Mouse (Mus musculus) embryonic facial prominence, embryonic 12.5 days (tissue): ENCODE results near the gene Tmem252. TPM values are rescaled to one million over a fixed set of nuclear protein-coding genes. Genes with fewer than 3 reads are reported as not detected.
"Not testable (repeated sequence)": the region's sequence is repeated elsewhere in the genome, so short reads cannot be mapped to it uniquely, and the experiment has no call there.

Source experiments
- ATAC-seq: fragments of 200-750 bp; cut with Nextera tagmentation; 2 replicates; pipeline ENCODE4 v1.8.0; 2017; ENCODE audit not compliant: insufficient number of reproducible peaks, insufficient read depth, low FRiP score, low TSS enrichment
- H3K27ac ChIP-seq: fragments of 300-500 bp; sonication (generic); 2 replicates; pipeline ENCODE4 v1.5.1; 2016; ENCODE audit warnings: mild to moderate bottlenecking
- H3K27me3 ChIP-seq: fragments of 300-500 bp; sonication (generic); 2 replicates; pipeline ENCODE4 v1.6.1; 2016; ENCODE audit warnings: mild to moderate bottlenecking, moderate library complexity
- H3K36me3 ChIP-seq: fragments of 300-500 bp; sonication (generic); 2 replicates; pipeline ENCODE4 v1.6.1; 2016; ENCODE audit warnings: mild to moderate bottlenecking
- H3K4me1 ChIP-seq: fragments of 300-500 bp; sonication (generic); 2 replicates; pipeline ENCODE4 v1.6.1; 2016
- H3K4me2 ChIP-seq: fragments of 300-500 bp; sonication (generic); replicated peaks from 2 replicates; pipeline ENCODE4 v1.6.1; 2016; ENCODE audit warnings: mild to moderate bottlenecking, moderate library complexity
- H3K4me3 ChIP-seq: fragments of 300-500 bp; sonication (generic); 2 replicates; pipeline ENCODE4 v1.5.1; 2016; ENCODE audit warnings: mild to moderate bottlenecking
- H3K9ac ChIP-seq: fragments of 300-500 bp; sonication (generic); 2 replicates; pipeline ENCODE4 v1.6.1; 2016; ENCODE audit warnings: mild to moderate bottlenecking, moderate library complexity
- H3K9me3 ChIP-seq: fragments of 300-500 bp; sonication (generic); 2 replicates; pipeline ENCODE4 v1.6.1; 2016; ENCODE audit warnings: mild to moderate bottlenecking, moderate library complexity
- WGBS: fragments of 180-500 bp; shearing (Covaris S2); methylation state at CpG from one replicate; pipeline ENCODE4 v1.1.7; 2016; 5-methylcytosine and 5-hydroxymethylcytosine counted together
- polyA plus RNA-seq: library from polyadenylated mRNA; unstranded; fragments of >200 nt; fragmentation: Nextera tagmentation; extraction: Ambion mirVana; gene quantifications from 2 replicates; pipeline ENCODE4 v1.2.1, GENCODE M21; 2016

The Tmem252 gene
- polyA plus RNA-seq, 1 experiment from 2014 or later: 2.4 TPM

DNA sequence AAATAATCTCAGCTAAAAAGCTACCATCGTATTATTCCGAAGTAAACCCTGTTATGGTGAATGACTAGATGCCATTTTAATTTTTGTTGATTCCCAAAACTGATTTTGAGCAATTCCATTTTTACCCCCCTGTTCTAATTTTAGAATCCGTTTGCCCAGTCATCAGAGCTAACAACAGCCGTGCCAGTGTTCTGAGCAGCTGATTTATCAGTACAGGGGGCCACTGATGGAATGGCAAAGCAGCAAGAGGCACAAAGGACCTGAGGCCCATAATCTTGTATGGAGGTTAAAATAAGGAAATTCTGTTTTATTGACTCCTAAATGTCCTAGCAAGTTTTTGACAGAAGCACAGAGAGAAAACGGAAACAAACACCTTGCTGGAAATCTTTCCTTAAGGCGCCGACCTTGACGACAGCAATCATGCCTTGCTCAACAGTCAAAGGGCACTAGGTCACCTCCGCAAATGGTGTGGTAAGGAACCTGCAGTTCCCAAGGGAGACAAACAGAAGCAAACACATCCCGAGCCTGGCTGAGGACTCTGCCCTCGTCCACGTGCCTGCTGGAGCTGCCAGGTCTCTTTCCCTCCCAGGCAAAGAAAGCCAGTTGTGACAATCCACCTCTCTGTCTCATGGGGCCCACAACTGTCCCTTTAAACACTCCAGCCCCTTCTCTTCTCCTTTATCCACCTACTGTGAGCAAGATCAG is 9.4 kb downstream of the Tmem252 start:
- H3K36me3 ChIP-seq: no peaks in the 10 kb centered on the region
- no peak for ATAC-seq
- no peaks in the 10 kb centered on the region for H3K27me3 ChIP-seq
- no peaks in the 10 kb centered on the region for H3K9me3 ChIP-seq
- no peak overlapping the region for H3K4me3 ChIP-seq
- 54% methylated on average over 12 of the region's 12 CpGs for WGBS
- no peaks in the 10 kb centered on the region for H3K4me1 ChIP-seq
- H3K9ac ChIP-seq: no peak overlapping the region
- no peak overlapping the region for H3K4me2 ChIP-seq
- H3K27ac ChIP-seq: no peak overlapping the region

DNA sequence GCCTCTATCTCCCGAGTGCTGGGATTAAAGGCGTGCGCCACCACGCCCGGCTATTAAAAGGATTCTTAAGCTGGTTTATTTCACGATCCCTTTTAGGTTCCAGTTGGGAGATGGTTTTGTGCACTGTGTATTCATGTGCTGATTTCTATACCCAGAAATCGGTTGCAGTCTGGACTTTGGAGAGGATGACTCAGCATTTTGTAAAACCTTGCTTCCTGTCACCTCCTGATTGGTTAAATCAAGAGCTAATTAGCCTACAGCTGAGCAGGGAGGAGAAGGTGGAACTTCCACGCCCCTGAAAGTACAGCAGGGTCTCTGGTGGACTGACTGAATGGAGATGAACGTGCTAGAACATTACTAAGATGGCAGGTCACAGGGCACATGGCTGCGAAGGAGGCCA is 12.6 kb downstream of the Tmem252 start:
- Histone ChIP-seq H3K36me3 (no peaks in the 10 kb centered on the region), H3K4me2 (no peak overlapping the region), H3K27me3 (no peaks in the 10 kb centered on the region), H3K27ac (no peak overlapping the region), H3K4me1 (no peaks in the 10 kb centered on the region; the same call in 1 of the 2 replicates), H3K4me3 (no peak overlapping the region), H3K9ac (no peak overlapping the region), H3K9me3 (no peaks in the 10 kb centered on the region)
- ATAC-seq: no peak
- WGBS: 84% methylated on average over 10 of the region's 10 CpGs

DNA sequence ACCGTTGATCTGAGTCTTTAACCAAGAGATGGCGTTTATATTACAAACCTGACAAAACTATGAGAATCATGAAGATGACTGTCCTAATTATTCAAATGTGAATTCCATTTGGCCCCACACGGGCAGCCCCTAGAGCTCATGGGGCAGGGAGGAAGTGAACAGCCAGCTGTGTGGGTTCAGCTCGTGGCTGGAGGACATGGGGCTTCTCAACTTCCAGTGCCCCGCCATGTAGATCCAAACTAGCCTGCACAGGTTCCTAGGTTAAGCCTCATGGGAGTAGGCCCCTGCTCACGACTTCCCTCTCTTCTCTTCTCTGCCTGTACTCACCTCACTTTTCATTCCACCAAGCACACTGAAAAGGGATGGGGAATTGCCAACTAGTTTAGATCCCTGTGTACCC is 14.5 kb downstream of the Tmem252 start:
- no peaks in the 10 kb centered on the region; the same call in 1 of the 2 replicates for H3K4me1 ChIP-seq
- no peak overlapping the region for H3K27ac ChIP-seq
- 79% methylated on average over 6 of the region's 6 CpGs for WGBS
- H3K4me2 ChIP-seq: no peak overlapping the region
- ATAC-seq: no peak
- no peaks in the 10 kb centered on the region for H3K27me3 ChIP-seq
- no peaks in the 10 kb centered on the region for H3K36me3 ChIP-seq
- H3K4me3 ChIP-seq: no peak overlapping the region
- H3K9ac ChIP-seq: no peak overlapping the region
- H3K9me3 ChIP-seq: no peaks in the 10 kb centered on the region

DNA sequence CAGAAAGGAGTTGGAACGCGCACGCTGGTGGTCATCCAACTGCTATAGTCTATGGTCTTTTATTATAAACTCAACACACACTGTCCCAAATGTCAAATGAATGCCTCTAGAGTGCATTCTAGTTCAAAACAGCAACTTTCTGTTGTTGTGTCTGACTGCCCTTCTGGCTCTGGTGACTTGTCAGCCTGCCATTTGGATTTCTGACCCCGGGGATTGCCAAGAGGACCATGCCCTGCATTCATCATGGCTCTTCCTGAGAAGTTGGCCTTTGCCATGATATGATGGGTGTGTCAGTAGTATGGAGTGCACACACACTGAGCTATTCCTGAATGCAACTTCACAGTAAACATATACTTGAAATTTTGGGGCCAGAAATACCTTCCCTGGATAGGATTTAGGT is 15.7 kb downstream of the Tmem252 start:
- Histone ChIP-seq H3K4me1 (no peaks in the 10 kb centered on the region; the same call in 1 of the 2 replicates), H3K36me3 (no peaks in the 10 kb centered on the region), H3K9ac (no peak overlapping the region), H3K9me3 (no peaks in the 10 kb centered on the region), H3K4me2 (no peak overlapping the region), H3K27me3 (no peaks in the 10 kb centered on the region), H3K27ac (no peak overlapping the region), H3K4me3 (no peak overlapping the region)
- WGBS: 100% methylated on average over 4 of the region's 4 CpGs
- ATAC-seq: no peak

GRCm38 (mm10) chr19:24692691-24693090 is 18.9 kb downstream of the Tmem252 start:
- no peak overlapping the region for H3K4me2 ChIP-seq
- no peaks in the 10 kb centered on the region for H3K9me3 ChIP-seq
- no peaks in the 10 kb centered on the region for H3K36me3 ChIP-seq
- no peak overlapping the region for H3K27ac ChIP-seq
- ATAC-seq: no peak
- H3K27me3 ChIP-seq: no peaks in the 10 kb centered on the region
- H3K4me1 ChIP-seq: no peaks in the 10 kb centered on the region; the same call in 1 of the 2 replicates
- H3K4me3 ChIP-seq: no peak overlapping the region
- WGBS: 74% methylated on average over 2 of the region's 2 CpGs
- no peak overlapping the region for H3K9ac ChIP-seq

- no peaks in the 10 kb centered on the region for H3K27me3 ChIP-seq
- no peak overlapping the region for H3K27ac ChIP-seq
- 75% methylated on average over 1 of the region's 1 CpGs for WGBS
- H3K36me3 ChIP-seq: no peaks in the 10 kb centered on the region
- H3K4me1 ChIP-seq: peaks cover 3% of the 10 kb centered on the region; the same call in 1 of the 2 replicates
- H3K9me3 ChIP-seq: no peaks in the 10 kb centered on the region
- no peak overlapping the region for H3K4me3 ChIP-seq
- no peak overlapping the region for H3K4me2 ChIP-seq
- ATAC-seq: no peak
- no peak overlapping the region for H3K9ac ChIP-seq
These were observed 24.1 kb downstream of the Tmem252 start for GRCm38 (mm10) chr19:24697946-24698345.

DNA sequence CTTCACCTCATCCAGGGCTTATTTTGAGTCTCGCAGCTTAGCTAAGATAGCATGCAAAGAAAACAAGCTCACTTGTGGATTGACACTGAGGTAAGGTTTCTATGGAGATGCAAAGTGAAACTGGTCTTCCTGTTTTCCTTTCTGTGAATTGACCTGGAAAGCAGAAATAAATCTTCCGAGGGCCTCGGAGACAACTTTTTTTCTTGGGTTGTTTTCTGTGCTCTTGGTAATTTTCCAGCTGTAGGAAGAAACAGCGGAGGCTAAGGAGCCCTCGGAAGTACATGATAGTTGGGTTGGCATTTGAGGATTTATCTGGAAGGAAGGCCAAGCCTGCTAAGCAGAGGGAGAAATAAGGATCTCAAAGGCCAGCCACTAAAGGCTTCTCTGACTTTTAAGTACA is 24.8 kb downstream of the Tmem252 start:
- no peaks in the 10 kb centered on the region for H3K9me3 ChIP-seq
- no peak overlapping the region for H3K4me2 ChIP-seq
- H3K4me1 ChIP-seq: peaks cover 4% of the 10 kb centered on the region; the same call in 1 of the 2 replicates
- no peaks in the 10 kb centered on the region for H3K36me3 ChIP-seq
- no peak for ATAC-seq
- 53% methylated on average over 5 of the region's 5 CpGs for whole genome bisulfite sequencing
- no peak overlapping the region for H3K9ac ChIP-seq
- no peaks in the 10 kb centered on the region for H3K27me3 ChIP-seq
- no peak overlapping the region for H3K4me3 ChIP-seq
- H3K27ac ChIP-seq: no peak overlapping the region

- peaks cover 4% of the 10 kb centered on the region; the same call in 1 of the 2 replicates for H3K4me1 ChIP-seq
- H3K27ac ChIP-seq: no peak overlapping the region
- H3K4me3 ChIP-seq: no peak overlapping the region
- H3K9me3 ChIP-seq: no peaks in the 10 kb centered on the region
- WGBS: 83% methylated on average over 3 of the region's 3 CpGs
- no peak for ATAC-seq
- H3K4me2 ChIP-seq: no peak overlapping the region
- no peak overlapping the region for H3K9ac ChIP-seq
- no peaks in the 10 kb centered on the region for H3K27me3 ChIP-seq
- no peaks in the 10 kb centered on the region for H3K36me3 ChIP-seq
These were observed 25.4 kb downstream of the Tmem252 start for GRCm38 (mm10) chr19:24699196-24699595.

DNA sequence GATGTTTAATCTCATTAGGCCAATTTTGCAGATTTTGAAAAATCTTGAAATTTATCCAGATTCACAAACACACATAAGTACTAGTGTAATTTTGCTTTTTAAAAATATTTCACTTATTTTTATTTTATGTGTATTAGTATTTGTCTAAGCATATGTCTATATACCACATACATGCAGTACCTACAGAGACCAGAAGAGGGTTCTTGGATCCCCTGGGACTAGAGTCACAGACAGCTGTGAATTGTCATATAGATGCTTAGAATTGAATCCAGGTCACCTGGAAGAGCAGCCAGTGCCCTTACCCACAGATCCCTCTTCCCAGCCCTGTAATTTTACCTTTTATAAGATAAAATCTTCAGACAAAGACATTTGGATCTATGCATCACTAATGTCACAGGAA is 26.1 kb downstream of the Tmem252 start:
- H3K4me2 ChIP-seq: no peak overlapping the region
- no peak overlapping the region for H3K4me3 ChIP-seq
- H3K27ac ChIP-seq: no peak overlapping the region
- H3K27me3 ChIP-seq: no peaks in the 10 kb centered on the region
- no peaks in the 10 kb centered on the region for H3K36me3 ChIP-seq
- H3K4me1 ChIP-seq: peaks cover 4% of the 10 kb centered on the region; the same call in 1 of the 2 replicates
- ATAC-seq: no peak
- no peak overlapping the region for H3K9ac ChIP-seq
- H3K9me3 ChIP-seq: no peaks in the 10 kb centered on the region

DNA sequence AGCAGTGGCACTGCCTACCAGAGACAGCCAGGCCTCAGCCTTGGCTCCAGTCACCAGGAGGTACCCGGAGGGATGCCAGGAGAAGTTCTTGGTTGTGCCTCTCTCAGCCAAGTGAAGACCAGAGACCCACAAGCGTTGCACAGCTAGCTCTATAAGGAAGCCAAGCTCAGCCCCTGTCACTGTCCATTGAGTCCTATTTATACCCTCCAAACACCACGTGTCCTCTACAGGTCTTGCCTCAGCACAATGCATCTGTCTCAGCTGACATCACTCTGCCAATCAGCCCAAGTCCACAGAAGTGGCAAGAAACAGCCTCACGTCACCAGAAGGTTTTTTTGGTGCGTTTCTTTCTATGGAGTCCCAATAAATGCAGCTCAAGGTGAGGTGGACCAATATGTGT is 26.9 kb downstream of the Tmem252 start:
- Histone ChIP-seq H3K27me3 (no peaks in the 10 kb centered on the region), H3K4me3 (no peak overlapping the region), H3K9me3 (no peaks in the 10 kb centered on the region), H3K4me1 (peaks cover 4% of the 10 kb centered on the region; the same call in 1 of the 2 replicates), H3K4me2 (no peak overlapping the region), H3K9ac (no peak overlapping the region), H3K27ac (no peak overlapping the region), H3K36me3 (no peaks in the 10 kb centered on the region)
- 87% methylated on average over 5 of the region's 5 CpGs for WGBS
- no peak for ATAC-seq

GRCm38 (mm10) chr19:24701716-24702115 is 27.9 kb downstream of the Tmem252 start:
- H3K27me3 ChIP-seq: no peaks in the 10 kb centered on the region
- no peak overlapping the region for H3K4me2 ChIP-seq
- 66% methylated on average over 8 of the region's 8 CpGs for WGBS
- no peak for ATAC-seq
- no peaks in the 10 kb centered on the region for H3K9me3 ChIP-seq
- H3K27ac ChIP-seq: no peak overlapping the region
- H3K9ac ChIP-seq: no peak overlapping the region
- H3K36me3 ChIP-seq: no peaks in the 10 kb centered on the region
- H3K4me1 ChIP-seq: peaks cover 6% of the 10 kb centered on the region; the same call in 1 of the 2 replicates
- no peak overlapping the region for H3K4me3 ChIP-seq

GRCm38 (mm10) chr19:24703168-24703567 is 29.4 kb downstream of the Tmem252 start:
- not testable (repeated sequence) for H3K4me1 ChIP-seq, H3K27me3 ChIP-seq, H3K27ac ChIP-seq, H3K4me3 ChIP-seq, H3K4me2 ChIP-seq, ATAC-seq, H3K9me3 ChIP-seq, H3K36me3 ChIP-seq, H3K9ac ChIP-seq
- 50% methylated on average over 1 of the region's 1 CpGs for WGBS
